Mouse (Mus musculus) ES-Bruce4 (cell line): Measurements from ENCODE around the gene Fgfr2.

ENCODE experiments used
- CTCF ChIP-seq: IDR thresholded peaks from one replicate; pipeline ENCODE4 v1.8.1; 2011; ENCODE audit warnings: low read depth, low read length
- POLR2A ChIP-seq: IDR thresholded peaks from one replicate; pipeline ENCODE4 v1.8.1; 2011; ENCODE audit warnings: low read length; ENCODE audit not compliant: insufficient read depth

DNA sequence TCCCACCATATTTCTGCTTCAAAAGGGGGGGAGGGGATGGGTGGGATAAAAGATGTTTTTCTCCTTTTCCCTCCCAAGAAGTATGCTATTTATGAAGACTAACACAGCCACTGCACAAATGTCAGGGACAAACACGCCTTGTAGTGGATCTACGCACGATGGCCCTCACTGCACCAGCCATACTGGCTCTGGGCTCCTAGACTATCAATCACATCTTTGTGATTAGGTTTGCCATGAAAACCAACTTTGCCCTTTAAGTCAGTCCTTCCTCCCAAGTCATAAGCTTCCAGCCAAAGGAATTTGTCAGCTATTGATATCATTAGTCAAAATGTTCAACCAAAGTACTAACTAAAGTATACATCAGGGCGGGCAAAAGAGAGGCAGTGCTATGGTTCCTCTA is 95.2 kb downstream of the Fgfr2 start:
- no peak for TF ChIP-seq CTCF
- no peak for TF ChIP-seq POLR2A
